Mouse (Mus musculus): Measurements from ENCODE around the gene Dpm1. TPM values are rescaled to one million over a fixed set of nuclear protein-coding genes. Genes with fewer than 3 reads are reported as not detected.

Gene Dpm1
- polyA plus RNA-seq, 1 experiment from 2014 or later = 55.1 TPM

DNA sequence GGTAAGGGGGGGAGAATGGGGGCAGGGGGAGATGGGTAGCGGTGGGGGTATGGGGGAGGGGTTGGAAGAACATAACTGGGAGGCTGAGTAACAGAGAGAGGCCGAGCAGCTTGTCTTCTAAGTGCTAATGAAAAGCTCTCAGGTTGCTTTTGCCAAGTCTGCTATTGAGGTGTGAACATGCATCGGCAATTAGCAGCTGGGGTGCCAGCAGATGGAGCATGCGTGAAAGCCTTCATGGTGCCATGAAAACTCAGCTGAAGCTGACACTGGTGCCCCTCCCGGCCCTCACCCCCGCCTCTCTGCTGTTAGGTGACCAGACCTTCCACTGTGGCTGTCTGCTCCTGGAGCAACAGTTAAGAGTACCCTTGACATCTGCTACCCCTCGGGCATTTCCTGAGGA is 23.4 kb upstream of the Dpm1 start:
- Histone ChIP-seq H3K9ac (replicated peaks; ENCODE audit: low read depth, low read length) (no peak overlapping the region), H3K27ac (ENCODE audit: low read depth, low read length) (no peak overlapping the region), H3K27me3 (ENCODE audit: control insufficient read depth, insufficient read depth, low read length) (no peaks in the 10 kb centered on the region), H3K4me3 (ENCODE audit: low read depth, low read length) (no peak overlapping the region), H3K36me3 (ENCODE audit: control insufficient read depth, insufficient read depth, low read length) (no peaks in the 10 kb centered on the region), H3K4me2 (ENCODE audit: low read depth, low read length) (no peak overlapping the region), H3K9me3 (ENCODE audit: control insufficient read depth, low read length) (no peaks in the 10 kb centered on the region), H3K4me1 (ENCODE audit: control insufficient read depth, insufficient read depth, low read length) (no peaks in the 10 kb centered on the region)
- WGBS = 59% methylated on average over 7 of the region's 7 CpGs
- ATAC-seq (ENCODE audit: low read depth) = no peak

DNA sequence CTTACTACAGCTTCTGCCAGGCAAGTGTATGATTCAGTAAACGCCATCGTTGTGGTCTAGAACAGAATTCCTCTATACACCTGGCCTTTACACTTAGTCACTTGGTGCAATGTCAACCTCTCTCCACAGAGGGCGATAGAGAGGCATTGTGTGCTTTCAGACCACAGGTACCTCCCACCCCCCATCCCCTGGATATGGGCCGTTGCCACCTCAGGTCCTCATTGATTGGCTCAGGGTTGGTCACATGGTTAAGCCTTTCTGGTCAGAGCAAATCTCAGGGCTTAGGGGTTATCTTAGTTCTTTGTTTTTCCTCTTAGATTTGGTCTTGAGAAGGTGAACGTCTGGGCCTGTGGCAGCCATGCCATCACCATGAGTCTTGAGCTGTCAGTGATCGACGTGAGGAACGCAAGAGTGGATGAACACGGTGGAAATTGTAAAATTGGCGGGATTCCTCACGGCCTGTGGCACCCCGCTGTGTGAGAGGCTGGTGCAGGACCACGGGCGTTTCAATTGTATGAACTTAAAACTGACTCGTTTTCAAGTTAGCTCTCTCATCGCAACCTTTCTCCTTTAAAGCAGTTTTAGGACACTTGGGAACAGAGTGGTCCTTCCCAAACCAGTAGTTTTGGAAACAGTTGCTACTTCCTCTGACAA is 22.4 kb upstream of the Dpm1 start:
- WGBS = 16% methylated on average over 16 of the region's 16 CpGs
- Histone ChIP-seq H3K27me3 (ENCODE audit: control insufficient read depth, insufficient read depth, low read length) (no peaks in the 10 kb centered on the region), H3K36me3 (ENCODE audit: control insufficient read depth, insufficient read depth, low read length) (no peaks in the 10 kb centered on the region), H3K9me3 (ENCODE audit: control insufficient read depth, low read length) (no peaks in the 10 kb centered on the region), H3K4me1 (ENCODE audit: control insufficient read depth, insufficient read depth, low read length) (no peaks in the 10 kb centered on the region), H3K4me2 (ENCODE audit: low read depth, low read length) (0 out of 2 replicates have a peak overlapping the region, but pooled peaks have one; percentile 1), H3K27ac (ENCODE audit: low read depth, low read length) (no peak overlapping the region), H3K4me3 (ENCODE audit: low read depth, low read length) (no peak overlapping the region), H3K9ac (replicated peaks; ENCODE audit: low read depth, low read length) (no peak overlapping the region)
- no peak; the same call in 1 of the 2 replicates for ATAC-seq (ENCODE audit: low read depth)

DNA sequence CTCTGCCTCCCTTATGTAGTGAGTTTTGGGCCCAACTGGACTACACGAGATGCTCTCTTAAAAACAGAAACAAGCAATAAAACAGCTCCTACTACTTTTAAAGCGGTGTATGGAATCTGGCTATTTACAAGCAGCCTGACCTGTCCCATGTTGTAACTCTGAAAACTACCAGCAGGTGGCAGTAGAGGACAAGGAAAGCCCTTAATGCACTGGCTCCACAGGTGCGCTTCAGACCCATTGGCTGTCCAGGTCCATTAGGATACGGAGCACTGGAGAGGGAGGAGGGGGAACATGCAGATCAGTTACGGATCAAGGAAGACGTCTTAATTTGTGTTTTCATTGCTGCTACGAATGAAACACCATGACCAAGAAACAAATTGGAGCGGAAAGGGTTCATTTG is 19.9 kb upstream of the Dpm1 start:
- Histone ChIP-seq H3K27ac (ENCODE audit: low read depth, low read length) (no peak overlapping the region), H3K4me3 (ENCODE audit: low read depth, low read length) (no peak overlapping the region), H3K9ac (replicated peaks; ENCODE audit: low read depth, low read length) (no peak overlapping the region), H3K9me3 (ENCODE audit: control insufficient read depth, low read length) (no peaks in the 10 kb centered on the region), H3K4me1 (ENCODE audit: control insufficient read depth, insufficient read depth, low read length) (no peaks in the 10 kb centered on the region), H3K27me3 (ENCODE audit: control insufficient read depth, insufficient read depth, low read length) (no peaks in the 10 kb centered on the region), H3K36me3 (ENCODE audit: control insufficient read depth, insufficient read depth, low read length) (no peaks in the 10 kb centered on the region), H3K4me2 (ENCODE audit: low read depth, low read length) (no peak overlapping the region)
- WGBS = 19% methylated on average over 8 of the region's 8 CpGs
- ATAC-seq (ENCODE audit: low read depth) = peak; percentile 57; the same call in 1 of the 2 replicates

DNA sequence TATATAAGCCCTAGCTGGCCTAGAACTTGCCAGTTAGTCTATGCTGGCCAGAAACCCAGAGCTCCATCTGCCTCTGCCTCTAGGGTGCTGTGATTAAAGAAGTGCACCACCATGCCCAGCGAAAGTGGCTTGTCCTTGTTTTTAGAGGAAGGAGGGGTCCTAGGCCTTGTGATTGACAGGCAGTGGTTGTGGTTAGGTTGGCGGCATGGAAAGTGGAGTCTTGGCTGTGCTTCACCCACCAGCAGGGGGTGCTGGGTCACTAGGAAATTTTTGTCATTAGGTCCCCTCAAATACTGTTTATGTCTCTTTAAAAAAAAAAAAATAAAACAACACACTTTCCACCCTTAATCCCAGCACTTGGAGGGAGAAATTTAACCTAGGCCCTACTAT is 18.5 kb upstream of the Dpm1 start:
- H3K27me3 ChIP-seq (ENCODE audit: control insufficient read depth, insufficient read depth, low read length) = no peaks in the 10 kb centered on the region
- H3K9me3 ChIP-seq (ENCODE audit: control insufficient read depth, low read length) = no peaks in the 10 kb centered on the region
- H3K4me2 ChIP-seq (ENCODE audit: low read depth, low read length) = no peak overlapping the region
- no peak overlapping the region for H3K9ac ChIP-seq (replicated peaks; ENCODE audit: low read depth, low read length)
- no peaks in the 10 kb centered on the region for H3K4me1 ChIP-seq (ENCODE audit: control insufficient read depth, insufficient read depth, low read length)
- no peaks in the 10 kb centered on the region for H3K36me3 ChIP-seq (ENCODE audit: control insufficient read depth, insufficient read depth, low read length)
- WGBS = 32% methylated on average over 2 of the region's 2 CpGs
- no peak for ATAC-seq (ENCODE audit: low read depth)
- H3K27ac ChIP-seq (ENCODE audit: low read depth, low read length) = no peak overlapping the region
- H3K4me3 ChIP-seq (ENCODE audit: low read depth, low read length) = no peak overlapping the region

DNA sequence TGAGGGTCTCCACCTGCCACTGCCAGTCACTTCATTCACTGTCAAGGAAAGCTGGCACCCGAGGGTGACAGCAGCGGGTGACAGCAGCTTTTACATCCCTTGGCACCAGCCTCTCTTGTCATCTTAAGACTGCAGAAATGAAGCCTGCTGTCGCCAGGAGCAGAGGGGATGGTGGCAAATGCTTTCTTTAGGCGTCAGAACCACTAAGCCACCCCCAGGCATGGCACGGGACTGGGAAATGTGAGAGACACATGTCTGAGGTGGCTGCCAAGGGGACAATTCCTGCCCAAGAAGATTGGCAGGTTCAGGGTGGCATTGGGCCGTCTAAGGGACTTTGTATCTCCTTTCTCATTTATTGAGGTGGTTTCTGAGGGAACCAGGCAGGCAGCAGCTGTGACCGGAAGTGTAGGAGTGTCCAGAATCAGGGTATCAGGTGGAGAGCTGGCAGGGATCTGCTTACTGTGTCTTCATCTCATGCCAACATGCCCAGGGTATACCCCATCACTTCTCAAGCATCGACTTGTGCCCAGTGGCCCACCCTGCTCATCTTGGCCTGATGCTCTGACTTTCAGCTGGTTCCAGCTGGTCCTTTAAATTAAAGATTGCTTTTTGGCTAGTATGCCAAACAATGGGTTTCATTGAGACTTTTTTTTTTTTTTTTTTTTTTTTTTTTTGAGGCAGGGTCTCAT is 17.9 kb upstream of the Dpm1 start:
- WGBS = 74% methylated on average over 8 of the region's 8 CpGs
- no peak overlapping the region for H3K9ac ChIP-seq (replicated peaks; ENCODE audit: low read depth, low read length)
- no peaks in the 10 kb centered on the region for H3K9me3 ChIP-seq (ENCODE audit: control insufficient read depth, low read length)
- H3K4me2 ChIP-seq (ENCODE audit: low read depth, low read length) = no peak overlapping the region
- no peak overlapping the region for H3K27ac ChIP-seq (ENCODE audit: low read depth, low read length)
- H3K27me3 ChIP-seq (ENCODE audit: control insufficient read depth, insufficient read depth, low read length) = no peaks in the 10 kb centered on the region
- H3K36me3 ChIP-seq (ENCODE audit: control insufficient read depth, insufficient read depth, low read length) = no peaks in the 10 kb centered on the region
- H3K4me3 ChIP-seq (ENCODE audit: low read depth, low read length) = no peak overlapping the region
- H3K4me1 ChIP-seq (ENCODE audit: control insufficient read depth, insufficient read depth, low read length) = no peaks in the 10 kb centered on the region
- no peak for ATAC-seq (ENCODE audit: low read depth)

DNA sequence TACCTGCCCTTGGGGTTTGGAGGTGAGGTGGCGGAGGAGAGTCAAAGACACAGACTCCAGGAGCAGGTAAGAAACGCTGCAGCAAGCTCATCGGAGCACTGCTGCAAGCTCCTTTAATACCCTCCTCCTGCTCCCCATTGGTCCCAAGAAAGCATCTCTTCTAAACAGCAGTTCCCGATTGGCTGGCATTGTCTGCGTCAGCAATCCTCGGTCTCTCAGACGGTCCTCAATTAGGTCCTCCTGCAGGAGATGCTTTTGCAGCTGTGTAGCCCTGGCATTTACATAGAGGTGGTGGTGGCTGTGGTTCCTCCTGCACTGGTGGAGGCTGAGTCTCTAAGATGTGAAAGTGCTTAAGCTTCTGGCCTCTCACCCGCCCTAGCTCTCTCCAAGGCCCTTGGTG is 15.2 kb upstream of the Dpm1 start:
- no peak overlapping the region for H3K9ac ChIP-seq (replicated peaks; ENCODE audit: low read depth, low read length)
- H3K4me1 ChIP-seq (ENCODE audit: control insufficient read depth, insufficient read depth, low read length) = no peaks in the 10 kb centered on the region
- no peaks in the 10 kb centered on the region for H3K36me3 ChIP-seq (ENCODE audit: control insufficient read depth, insufficient read depth, low read length)
- H3K27me3 ChIP-seq (ENCODE audit: control insufficient read depth, insufficient read depth, low read length) = no peaks in the 10 kb centered on the region
- no peak for ATAC-seq (ENCODE audit: low read depth)
- WGBS = 28% methylated on average over 8 of the region's 8 CpGs
- no peaks in the 10 kb centered on the region for H3K9me3 ChIP-seq (ENCODE audit: control insufficient read depth, low read length)
- H3K4me3 ChIP-seq (ENCODE audit: low read depth, low read length) = no peak overlapping the region
- no peak overlapping the region for H3K27ac ChIP-seq (ENCODE audit: low read depth, low read length)
- H3K4me2 ChIP-seq (ENCODE audit: low read depth, low read length) = no peak overlapping the region

DNA sequence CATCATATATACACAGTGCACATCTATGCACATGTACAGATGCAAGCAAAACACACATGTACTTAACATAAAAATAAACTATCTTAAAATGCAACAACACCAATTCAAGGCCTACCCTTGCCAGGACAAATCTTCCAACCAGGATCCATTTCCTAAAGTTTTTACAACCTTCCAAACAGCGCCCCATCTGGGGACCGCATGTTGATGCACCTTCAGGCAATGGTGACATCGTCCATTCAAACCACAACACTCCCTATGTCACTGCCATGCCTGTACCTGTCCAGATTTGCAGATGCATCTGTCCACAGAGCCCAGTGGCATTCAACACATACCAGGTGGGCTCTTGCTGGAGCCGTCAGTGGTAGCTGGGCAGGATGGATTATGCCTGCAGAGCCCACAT is 12.9 kb upstream of the Dpm1 start:
- no peak for ATAC-seq (ENCODE audit: low read depth)
- no peaks in the 10 kb centered on the region for H3K36me3 ChIP-seq (ENCODE audit: control insufficient read depth, insufficient read depth, low read length)
- no peaks in the 10 kb centered on the region for H3K9me3 ChIP-seq (ENCODE audit: control insufficient read depth, low read length)
- no peak overlapping the region for H3K9ac ChIP-seq (replicated peaks; ENCODE audit: low read depth, low read length)
- no peaks in the 10 kb centered on the region for H3K27me3 ChIP-seq (ENCODE audit: control insufficient read depth, insufficient read depth, low read length)
- no peak overlapping the region for H3K4me2 ChIP-seq (ENCODE audit: low read depth, low read length)
- 78% methylated on average over 4 of the region's 4 CpGs for WGBS
- no peaks in the 10 kb centered on the region for H3K4me1 ChIP-seq (ENCODE audit: control insufficient read depth, insufficient read depth, low read length)
- H3K27ac ChIP-seq (ENCODE audit: low read depth, low read length) = no peak overlapping the region
- no peak overlapping the region for H3K4me3 ChIP-seq (ENCODE audit: low read depth, low read length)

DNA sequence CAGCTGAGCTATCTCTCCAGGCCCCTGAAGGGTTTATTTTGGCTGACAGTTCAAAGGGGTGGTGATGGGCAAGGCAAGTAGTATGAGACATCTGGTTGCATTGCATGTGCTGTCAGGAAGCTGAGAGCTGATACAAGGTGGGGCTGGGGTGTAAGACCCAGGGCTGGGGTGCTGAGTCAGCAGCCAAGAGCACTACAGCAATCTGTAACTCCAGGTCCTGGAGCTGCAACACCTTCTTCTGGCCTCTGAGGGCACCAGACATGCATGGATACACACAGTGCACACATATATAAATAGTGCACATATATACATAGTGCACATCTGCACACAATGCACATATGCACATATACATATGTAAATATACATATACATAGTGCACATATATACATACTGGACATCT is 12.4 kb upstream of the Dpm1 start:
- ATAC-seq (ENCODE audit: low read depth) = no peak
- H3K4me2 ChIP-seq (ENCODE audit: low read depth, low read length) = no peak overlapping the region

DNA sequence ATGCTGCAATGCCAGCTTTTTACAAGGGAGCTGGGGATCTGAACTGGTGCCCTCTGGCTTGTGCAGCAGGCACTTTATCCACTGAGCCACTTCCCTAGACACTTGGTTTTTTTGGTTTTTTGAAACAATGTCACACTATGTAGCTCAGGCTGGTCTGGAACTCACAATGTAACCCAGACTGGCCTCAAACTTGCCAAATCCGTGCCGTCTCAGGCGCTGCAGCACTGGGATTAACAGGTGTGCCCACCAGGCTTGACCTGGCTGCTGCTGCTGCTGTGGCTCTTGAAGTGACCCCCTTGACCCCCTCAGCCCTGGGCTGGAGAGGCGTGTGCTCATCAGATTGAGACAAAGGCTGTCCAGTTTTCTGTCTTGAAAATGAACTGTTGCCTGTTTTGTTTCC is 7.9 kb upstream of the Dpm1 start:
- no peaks in the 10 kb centered on the region for H3K9me3 ChIP-seq (ENCODE audit: control insufficient read depth, low read length)
- no peaks in the 10 kb centered on the region for H3K36me3 ChIP-seq (ENCODE audit: control insufficient read depth, insufficient read depth, low read length)
- no peak overlapping the region for H3K4me3 ChIP-seq (ENCODE audit: low read depth, low read length)
- no peak overlapping the region for H3K27ac ChIP-seq (ENCODE audit: low read depth, low read length)
- no peak overlapping the region for H3K4me2 ChIP-seq (ENCODE audit: low read depth, low read length)
- no peak for ATAC-seq (ENCODE audit: low read depth)
- H3K4me1 ChIP-seq (ENCODE audit: control insufficient read depth, insufficient read depth, low read length) = no peaks in the 10 kb centered on the region
- WGBS = 87% methylated on average over 4 of the region's 4 CpGs
- no peaks in the 10 kb centered on the region for H3K27me3 ChIP-seq (ENCODE audit: control insufficient read depth, insufficient read depth, low read length)
- H3K9ac ChIP-seq (replicated peaks; ENCODE audit: low read depth, low read length) = no peak overlapping the region

More for the DNA sequence above, 12.4 kb upstream of the Dpm1 start:
- no peaks in the 10 kb centered on the region for H3K9me3 ChIP-seq (ENCODE audit: control insufficient read depth, low read length)
- H3K27me3 ChIP-seq (ENCODE audit: control insufficient read depth, insufficient read depth, low read length) = no peaks in the 10 kb centered on the region
- no peaks in the 10 kb centered on the region for H3K36me3 ChIP-seq (ENCODE audit: control insufficient read depth, insufficient read depth, low read length)
- no peaks in the 10 kb centered on the region for H3K4me1 ChIP-seq (ENCODE audit: control insufficient read depth, insufficient read depth, low read length)
- H3K4me3 ChIP-seq (ENCODE audit: low read depth, low read length) = no peak overlapping the region
- H3K9ac ChIP-seq (replicated peaks; ENCODE audit: low read depth, low read length) = no peak overlapping the region
- no peak overlapping the region for H3K27ac ChIP-seq (ENCODE audit: low read depth, low read length)
